Mouse (Mus musculus): Measurements from ENCODE around the gene Svbp.

Gene Svbp

DNA sequence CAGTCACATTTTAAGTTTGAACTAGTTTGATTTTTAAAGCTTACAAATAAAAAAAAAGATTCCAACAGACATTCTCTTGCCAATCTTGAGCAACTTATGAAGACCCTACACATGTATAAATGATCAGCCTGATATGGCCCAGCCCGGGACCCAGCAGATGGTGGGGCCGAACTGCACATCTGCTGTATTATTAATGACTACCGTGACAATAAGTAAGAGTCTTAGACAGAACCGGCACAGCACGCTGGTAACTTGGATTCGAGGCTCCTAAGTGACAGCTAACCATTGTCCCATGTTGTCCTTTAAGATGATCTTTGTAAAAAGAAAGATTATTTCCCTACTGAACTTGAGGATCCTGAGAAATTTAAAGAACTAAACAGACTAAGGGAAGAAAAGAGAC is 5.7 kb upstream of the Svbp start:
- in situ Hi-C loops (cut with MboI; ENCODE audit: low sequenced_read_pairs), result no loop called here

DNA sequence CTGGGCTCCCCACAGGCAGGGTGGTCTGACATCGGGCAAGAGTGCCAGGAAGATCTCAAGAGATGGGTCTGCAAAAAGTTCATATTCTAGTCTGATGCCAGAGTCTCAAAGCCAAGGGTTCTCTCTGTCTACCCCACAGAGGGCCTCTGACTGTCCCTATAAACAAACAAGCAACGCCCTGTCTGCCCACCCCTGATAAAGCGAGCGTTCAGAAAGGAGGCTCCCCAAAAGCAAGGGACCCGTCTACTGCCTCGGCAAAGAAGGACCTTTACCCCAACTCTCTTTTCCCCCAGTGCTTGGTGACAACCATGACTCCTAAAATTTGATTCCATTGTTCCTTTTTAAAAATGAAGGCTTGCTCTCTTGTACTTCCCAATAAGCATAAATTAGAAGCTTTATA is 5.2 kb upstream of the Svbp start, which contains the start of gene Ermap:
Gene Ermap (minus strand): TSS at position 148 of the 400 bp plus-strand sequence.
- in situ Hi-C loops (cut with MboI; ENCODE audit: low sequenced_read_pairs), result no loop called here

GRCm38 (mm10) chr4:119190618-119191017 is 4.5 kb upstream of the Svbp start:
- in situ Hi-C loops (cut with MboI; ENCODE audit: low sequenced_read_pairs), result no loop called here

DNA sequence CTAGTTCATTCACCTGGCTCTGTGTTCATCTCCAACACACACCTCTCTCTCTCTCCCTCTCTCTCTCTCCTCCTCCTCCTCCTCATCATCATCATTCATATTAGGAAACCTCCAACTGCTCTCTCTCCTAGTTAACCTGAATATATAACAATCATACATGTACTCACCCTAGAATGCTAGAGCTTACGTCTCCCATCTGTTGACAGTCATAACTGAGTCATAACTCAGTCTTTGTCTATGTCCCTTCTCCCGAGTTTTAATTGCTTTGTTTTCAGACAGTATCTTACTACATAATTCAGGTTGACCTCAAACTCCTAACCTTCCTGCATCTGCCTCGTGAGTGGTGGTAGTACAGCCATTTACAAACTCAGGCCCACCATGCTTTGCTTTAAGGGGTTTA is 3.8 kb upstream of the Svbp start:
- in situ Hi-C loops (cut with MboI; ENCODE audit: low sequenced_read_pairs), result no loop called here

GRCm38 (mm10) chr4:119192757-119193156 is 2.3 kb upstream of the Svbp start:
- in situ Hi-C loops (cut with MboI; ENCODE audit: low sequenced_read_pairs), result no loop called here

- in situ Hi-C loops (cut with MboI; ENCODE audit: low sequenced_read_pairs), result no loop called here
Measured at GRCm38 (mm10) chr4:119195582-119196320, 645 bp downstream of the Svbp start.

GRCm38 (mm10) chr4:119198105-119198504 is 3.0 kb downstream of the Svbp start:
- in situ Hi-C loops (cut with MboI; ENCODE audit: low sequenced_read_pairs), result no loop called here

DNA sequence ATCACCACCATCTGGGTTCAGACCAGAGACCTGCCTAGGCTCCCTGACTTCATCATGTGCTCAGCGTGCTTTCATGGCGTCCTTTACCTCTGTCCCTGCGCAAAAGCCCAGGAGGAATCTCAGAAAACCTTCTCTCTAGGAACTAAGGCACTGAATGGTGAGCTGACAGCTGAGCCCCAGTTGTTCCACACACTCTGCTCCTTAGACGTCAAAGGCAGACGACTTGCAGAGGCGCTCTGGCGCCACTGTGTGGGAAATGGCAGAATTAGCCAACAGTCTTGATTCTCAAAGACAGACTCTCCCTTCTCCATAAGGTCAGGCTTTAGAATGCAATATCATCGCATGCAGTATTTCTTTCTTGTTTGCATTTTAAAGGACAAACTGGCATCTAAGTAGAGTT is 9.6 kb downstream of the Svbp start:
- in situ Hi-C loops (cut with MboI; ENCODE audit: low sequenced_read_pairs), result no loop called here

- in situ Hi-C loops (cut with MboI; ENCODE audit: low sequenced_read_pairs), result no loop called here
Measured at GRCm38 (mm10) chr4:119216667-119217066, 21.6 kb downstream of the Svbp start.

- in situ Hi-C loops (cut with MboI; ENCODE audit: low sequenced_read_pairs), result no loop called here
Measured at GRCm38 (mm10) chr4:119218169-119218568, 23.1 kb downstream of the Svbp start, which contains the start of gene Tmem269. Tmem269 (minus strand) TSS chr4:119218217.

- in situ Hi-C loops (cut with MboI; ENCODE audit: low sequenced_read_pairs), result no loop called here
Measured at GRCm38 (mm10) chr4:119223696-119224095, 28.6 kb downstream of the Svbp start.

GRCm38 (mm10) chr4:119224534-119224933 is 29.4 kb downstream of the Svbp start:
- in situ Hi-C loops (cut with MboI; ENCODE audit: low sequenced_read_pairs), result no loop called here

- in situ Hi-C loops (cut with MboI; ENCODE audit: low sequenced_read_pairs), result no loop called here
Measured at GRCm38 (mm10) chr4:119225719-119226118, 30.6 kb downstream of the Svbp start.

DNA sequence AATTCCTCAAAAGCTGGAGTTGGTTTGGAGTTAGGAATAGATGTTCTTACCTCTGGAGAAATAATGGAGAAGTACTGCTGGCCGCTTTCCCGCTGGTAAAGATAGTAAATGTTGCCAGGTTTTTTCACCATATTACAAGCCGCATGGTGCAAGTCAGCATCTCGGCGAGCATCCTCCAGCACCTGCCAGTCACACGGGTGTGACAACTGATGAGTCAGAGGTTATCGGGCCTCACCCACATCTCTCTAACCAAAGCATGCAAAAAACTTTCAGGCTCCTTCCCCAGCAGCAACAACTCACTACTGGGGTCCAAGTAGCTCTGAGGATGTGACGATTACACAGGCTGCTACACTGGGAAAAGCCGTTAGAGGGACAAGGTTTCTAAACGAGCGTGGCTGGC is 31.6 kb downstream of the Svbp start:
- in situ Hi-C loops (cut with MboI; ENCODE audit: low sequenced_read_pairs), result no loop called here

GRCm38 (mm10) chr4:119232410-119233255 is 37.5 kb downstream of the Svbp start, which contains the start of the genes AU022252 and P3h1:
AU022252 (minus strand) TSS chr4:119232712.
P3h1 (plus strand) TSS chr4:119232915.
- in situ Hi-C loops (cut with MboI; ENCODE audit: low sequenced_read_pairs), result no loop called here

DNA sequence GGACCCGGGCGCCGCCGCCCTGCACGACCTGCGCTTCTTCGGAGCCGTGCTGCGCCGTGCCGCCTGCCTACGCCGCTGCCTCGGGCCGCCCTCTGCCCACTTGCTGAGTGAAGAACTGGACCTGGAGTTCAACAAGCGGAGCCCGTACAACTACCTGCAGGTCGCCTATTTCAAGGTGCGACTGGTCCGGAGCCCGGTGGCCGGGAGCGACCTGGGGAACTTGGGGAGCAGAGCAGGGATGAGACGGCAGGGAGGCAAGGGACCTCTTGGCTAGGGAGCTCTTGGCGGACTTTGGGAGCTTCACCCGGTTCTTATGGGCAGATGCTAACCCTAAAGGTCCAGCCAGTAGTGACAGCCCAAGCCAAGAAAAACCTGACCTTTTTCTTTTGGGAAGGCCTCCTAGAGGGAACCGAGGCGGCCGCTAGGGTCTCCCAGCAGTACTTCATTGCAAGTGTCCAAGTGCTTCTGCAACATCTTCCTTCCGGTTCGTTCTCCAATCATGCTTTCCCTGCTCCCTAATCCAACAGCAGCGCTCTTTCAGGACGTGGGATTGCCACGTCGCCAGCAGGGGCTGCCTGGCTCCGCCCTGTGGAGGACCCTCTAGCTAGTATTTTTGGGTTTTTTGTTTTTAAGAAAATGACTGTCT is 38.3 kb downstream of the Svbp start:
- in situ Hi-C loops (cut with MboI; ENCODE audit: low sequenced_read_pairs), result no loop called here

- in situ Hi-C loops (cut with MboI; ENCODE audit: low sequenced_read_pairs), result no loop called here
Measured at GRCm38 (mm10) chr4:119234348-119234747, 39.2 kb downstream of the Svbp start.

- in situ Hi-C loops (cut with MboI; ENCODE audit: low sequenced_read_pairs), result no loop called here
Measured at GRCm38 (mm10) chr4:119238661-119239060, 43.6 kb downstream of the Svbp start.

DNA sequence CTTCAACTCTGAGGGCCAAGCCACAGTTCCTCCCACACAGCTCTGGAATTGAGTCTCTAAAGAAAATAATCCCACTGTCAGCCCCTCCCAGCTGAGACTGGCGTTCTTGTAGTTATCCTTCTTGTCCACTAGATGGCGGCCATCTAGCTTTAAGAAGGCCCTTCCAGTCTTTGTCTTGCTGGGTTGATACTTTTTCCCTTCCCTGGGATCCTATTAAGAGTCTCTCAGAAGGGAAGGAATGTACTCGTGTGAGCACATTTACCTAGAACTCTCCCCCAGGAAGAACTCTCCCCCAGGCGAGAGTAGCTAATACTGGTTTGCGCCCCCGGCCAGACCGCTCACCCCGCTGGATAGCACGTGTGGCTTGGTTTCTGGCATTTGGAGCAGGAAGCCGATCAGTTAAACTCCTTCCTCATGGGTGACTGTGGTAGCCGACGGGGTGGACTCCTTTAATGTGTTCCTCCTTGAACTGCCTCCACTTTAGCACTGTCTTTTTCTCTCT is 44.1 kb downstream of the Svbp start:
- in situ Hi-C loops (cut with MboI; ENCODE audit: low sequenced_read_pairs), result no loop called here

DNA sequence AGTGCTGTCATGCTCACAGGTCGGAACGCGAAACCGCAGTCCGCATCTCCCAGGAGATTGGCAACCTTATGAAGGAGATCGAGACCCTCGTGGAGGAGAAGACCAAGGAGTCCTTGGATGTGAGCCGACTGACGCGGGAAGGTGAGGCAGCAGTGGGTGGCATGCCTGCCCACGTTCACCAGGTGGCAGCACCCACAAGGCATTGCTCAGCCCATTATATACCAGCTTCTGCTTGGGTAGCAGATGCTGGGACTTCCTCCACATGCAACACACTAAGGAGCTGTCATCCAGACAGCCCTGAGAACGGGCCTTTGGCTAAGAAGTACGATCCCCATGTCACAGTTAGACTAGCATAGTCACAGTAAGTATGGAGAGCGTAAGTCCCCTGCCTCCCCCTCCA is 46.6 kb downstream of the Svbp start:
- in situ Hi-C loops (cut with MboI; ENCODE audit: low sequenced_read_pairs), result loop anchor here (10.0 kb wide), 1 partner anchor 103 kb away; no protein-coding TSS in a partner anchor

- in situ Hi-C loops (cut with MboI; ENCODE audit: low sequenced_read_pairs), result loop anchor here (10.0 kb wide), 1 partner anchor 102 kb away; no protein-coding TSS in a partner anchor
Measured at GRCm38 (mm10) chr4:119242571-119242970, 47.5 kb downstream of the Svbp start.

Data from CH12F3 (cell line).